Mouse (Mus musculus): ENCODE data around the gene Snupn.

DNA sequence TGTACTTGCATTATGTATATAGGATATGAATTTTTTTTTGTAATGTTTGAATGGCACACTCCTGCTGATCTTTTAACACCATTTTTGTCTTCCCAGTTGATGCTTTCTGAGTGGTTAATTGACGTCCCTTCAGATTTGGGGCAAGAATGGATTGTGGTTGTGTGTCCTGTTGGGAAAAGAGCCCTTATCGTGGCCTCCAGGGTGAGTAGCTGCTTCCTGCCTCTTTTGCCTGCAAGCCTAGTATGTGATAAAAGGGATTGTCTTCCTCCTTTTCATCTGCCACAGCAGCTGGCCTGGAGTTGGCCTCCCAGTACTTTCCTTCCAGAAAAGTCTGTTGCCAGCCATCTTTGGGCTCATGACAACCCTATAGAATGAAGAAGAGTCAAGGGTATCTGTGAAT, 19.5 kb downstream of the Snupn start:
- TF ChIP-seq CTCF (IDR thresholded peaks at IDR 0.05; ENCODE audit: control insufficient read depth, insufficient read depth, insufficient read length) (no peak), CEBPB (IDR thresholded peaks at IDR 0.05; ENCODE audit: low read depth) (no peak), FOSL1 (IDR thresholded peaks at IDR 0.05; ENCODE audit: insufficient read depth, low read length, poor library complexity, severe bottlenecking) (no peak)
